Mouse (Mus musculus) frontal cortex, adult 2 months (tissue): ENCODE data around the gene Emid1. TPM values are rescaled to one million over a fixed set of nuclear protein-coding genes. Genes with fewer than 3 reads are reported as not detected.

Experiments used
- DNase-seq, 2 experiments: peaks; one replicate each; pipeline ENCODE4 v3.0.0; 2022; ENCODE audit warnings: low spot score in 1 of 2; ENCODE audit errors: extremely low spot score in 1 of 2
- polyA plus RNA-seq: library from polyadenylated mRNA; depleted of rRNA; stranded (reverse); fragments of >200 nt; gene quantifications from 2 replicates; pipeline ENCODE4 v1.2.3, GENCODE M21; 2012; rRNA removed

Gene Emid1
- polyA plus RNA-seq, 1 experiment, result 21.7 TPM

GRCm38 (mm10) chr11:5065056-5065821, 86.8 kb downstream of the Emid1 start, which contains the start of gene Gas2l1:
Gene Gas2l1, minus strand, starts transcription at chr11:5065327.
- DNase-seq, result peak in 1 of 2 experiments; percentile 91

- DNase-seq, result peak in 1 of 2 experiments; percentile 42
These were observed 87.6 kb downstream of the Emid1 start for GRCm38 (mm10) chr11:5064282-5065055.

GRCm38 (mm10) chr11:5063561-5064281, 88.3 kb downstream of the Emid1 start:
- DNase-seq, result no peak

GRCm38 (mm10) chr11:5062860-5063505, 89.1 kb downstream of the Emid1 start:
- DNase-seq, result no peak

- no peak for DNase-seq
These were observed 89.7 kb downstream of the Emid1 start for GRCm38 (mm10) chr11:5062326-5062725.

- peak; percentile 90 to 99 for DNase-seq
These were observed 90.5 kb downstream of the Emid1 start for GRCm38 (mm10) chr11:5061413-5062139.

- no peak for DNase-seq
These were observed 91.2 kb downstream of the Emid1 start for GRCm38 (mm10) chr11:5060756-5061412.

- DNase-seq, result no peak
These were observed 92.3 kb downstream of the Emid1 start for GRCm38 (mm10) chr11:5059704-5060156.

- DNase-seq, result no peak
These were observed 92.8 kb downstream of the Emid1 start for GRCm38 (mm10) chr11:5059230-5059629.

- DNase-seq, result no peak
These were observed 93.3 kb downstream of the Emid1 start for GRCm38 (mm10) chr11:5058783-5059182.

GRCm38 (mm10) chr11:5057856-5058641, 94.0 kb downstream of the Emid1 start, which contains the start of gene Rasl10a:
Gene Rasl10a, plus strand, starts transcription at chr11:5058128.
- DNase-seq, result no peak

GRCm38 (mm10) chr11:5057541-5057855, 94.6 kb downstream of the Emid1 start:
- no peak for DNase-seq

- no peak for DNase-seq
These were observed 95.0 kb downstream of the Emid1 start for GRCm38 (mm10) chr11:5057064-5057463.

Other genes starting within 250 kb of the Emid1 start
- gene Nefh, start 204.2 kb downstream of the Emid1 start, polyA plus RNA-seq, result 23.7 and 28.0 TPM in 2 replicates
- 150 and 165 TPM in 2 replicates for gene Ap1b1, start 165.4 kb downstream of the Emid1 start, polyA plus RNA-seq
- 78.9 and 79.5 TPM in 2 replicates for gene Rasl10a, start 94.1 kb downstream of the Emid1 start, polyA plus RNA-seq
- gene Gas2l1, start 86.9 kb downstream of the Emid1 start, polyA plus RNA-seq, result 89.1 and 98.7 TPM in 2 replicates
- gene Rhbdd3, start 53.3 kb downstream of the Emid1 start, polyA plus RNA-seq, result 29.3 and 31.6 TPM in 2 replicates
- gene Ewsr1, start 53.0 kb downstream of the Emid1 start, polyA plus RNA-seq, result 513 and 799 TPM in 2 replicates
- 11.6 and 12.7 TPM in 2 replicates for gene Kremen1, start 109.3 kb upstream of the Emid1 start, polyA plus RNA-seq